Mouse (Mus musculus) adrenal gland, postnatal 36 days (tissue): ENCODE measurements around the gene Dse. TPM values are rescaled to one million over a fixed set of nuclear protein-coding genes. Genes with fewer than 3 reads are reported as not detected.

ENCODE experiments used
- DNase-seq, 2 experiments: peaks; one replicate each; pipeline ENCODE4 v3.0.0; 2021; ENCODE audit warnings: mixed read lengths in 1 of 2
- total RNA-seq, 2 experiments: library from RNA; stranded (reverse); gene quantifications; 2 replicates each; pipeline ENCODE4 v1.2.3; 2021

Dse gene
- total RNA-seq, 2 experiments from 2014 or later: 8.2 to 14.2 TPM

- no peak for DNase-seq
Observed at GRCm38 (mm10) chr10:34131356-34131755, 76.2 kb downstream of the Dse start.

DNA sequence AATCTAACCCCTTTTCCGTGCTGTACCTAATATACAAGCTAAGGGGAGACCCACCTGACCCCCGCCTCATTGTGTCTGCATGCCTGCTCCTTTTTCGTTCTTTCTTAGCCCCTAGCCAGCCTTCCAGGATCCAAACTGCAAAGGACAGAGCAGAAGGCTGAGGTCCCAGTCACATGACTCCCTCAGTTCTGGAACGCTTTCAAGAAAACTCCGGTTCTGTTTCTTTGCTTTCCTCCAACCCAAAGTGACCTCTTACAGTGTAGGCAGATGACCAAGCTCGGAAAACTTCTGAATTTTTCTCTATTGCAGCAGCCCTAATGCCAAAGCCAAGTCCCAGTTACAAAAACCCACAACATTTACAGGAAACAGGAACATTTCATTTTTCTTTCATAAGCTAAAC, 79.1 kb downstream of the Dse start:
- DNase-seq: peak; percentile 15 to 41

DNA sequence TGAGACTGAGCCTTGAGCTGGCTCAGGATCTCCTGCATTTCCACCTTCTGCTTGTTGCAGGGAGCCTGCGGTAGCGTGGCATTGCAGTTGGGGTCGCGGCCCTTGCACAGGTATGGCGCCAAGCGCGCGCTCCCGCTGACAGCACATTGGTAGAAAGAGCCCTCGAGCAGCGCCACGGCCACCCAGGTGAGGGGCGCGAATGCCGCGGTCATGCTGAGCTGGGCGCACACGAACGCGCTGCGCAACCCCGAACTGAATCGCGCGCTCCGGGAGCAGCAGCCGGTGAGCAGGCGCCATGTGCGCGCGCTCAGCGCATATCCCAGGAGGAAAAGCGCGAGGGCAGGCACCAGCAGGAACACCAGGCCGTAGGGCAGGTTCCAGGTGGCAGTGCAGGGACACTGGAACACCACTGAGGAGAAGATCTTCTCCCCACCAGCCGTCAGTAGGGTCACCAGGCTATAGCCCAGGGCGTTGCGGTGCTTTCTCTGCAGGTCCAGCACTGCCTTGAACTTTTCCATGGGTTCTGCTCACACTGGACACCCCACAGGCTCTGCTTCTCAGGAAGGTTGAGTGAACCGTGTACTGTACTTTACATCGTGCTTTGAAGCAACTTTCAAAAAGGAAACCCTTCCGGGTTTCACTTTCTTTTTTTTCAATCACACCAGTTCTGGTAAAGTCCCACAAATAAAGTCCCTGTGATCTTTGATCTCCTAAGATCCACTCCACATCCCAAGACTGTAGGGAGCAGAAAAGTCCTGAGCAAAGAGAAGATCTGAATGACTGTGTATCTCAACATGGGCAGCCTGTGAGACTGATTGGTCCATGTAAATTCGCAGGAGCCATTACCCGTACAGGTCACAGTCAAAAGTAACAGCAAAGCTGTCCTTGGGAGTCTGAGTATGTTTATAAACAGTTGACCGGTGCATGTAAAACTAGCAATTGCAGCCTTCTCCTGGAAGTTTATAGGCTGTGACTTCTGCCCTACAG, 79.8 kb downstream of the Dse start, which contains the start of gene Calhm6:
Gene Calhm6, minus strand, starts transcription at position 593 of the 987 bp plus-strand sequence.
- DNase-seq: peak; percentile 40 to 62

DNA sequence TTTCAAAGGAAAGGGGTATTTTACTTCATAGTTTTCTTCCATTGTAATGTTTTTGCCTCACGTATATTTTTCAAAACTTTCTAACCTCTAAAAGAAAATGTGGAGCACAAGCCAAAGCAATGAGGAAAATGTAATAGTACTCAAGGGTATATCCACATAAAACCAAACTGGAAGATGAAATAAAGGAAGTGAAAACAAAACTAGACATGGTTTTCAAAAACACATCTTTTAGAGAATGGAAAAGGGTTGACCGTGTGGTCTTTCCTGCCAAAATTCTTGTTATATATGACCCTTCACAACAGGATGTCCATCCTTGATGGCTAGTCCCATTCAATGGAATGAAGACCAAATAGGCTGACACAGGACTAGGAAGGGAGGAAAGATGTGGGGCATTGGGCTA, 89.1 kb downstream of the Dse start:
- DNase-seq: no peak

GRCm38 (mm10) chr10:34117770-34118169, 89.7 kb downstream of the Dse start:
- DNase-seq: no peak

DNA sequence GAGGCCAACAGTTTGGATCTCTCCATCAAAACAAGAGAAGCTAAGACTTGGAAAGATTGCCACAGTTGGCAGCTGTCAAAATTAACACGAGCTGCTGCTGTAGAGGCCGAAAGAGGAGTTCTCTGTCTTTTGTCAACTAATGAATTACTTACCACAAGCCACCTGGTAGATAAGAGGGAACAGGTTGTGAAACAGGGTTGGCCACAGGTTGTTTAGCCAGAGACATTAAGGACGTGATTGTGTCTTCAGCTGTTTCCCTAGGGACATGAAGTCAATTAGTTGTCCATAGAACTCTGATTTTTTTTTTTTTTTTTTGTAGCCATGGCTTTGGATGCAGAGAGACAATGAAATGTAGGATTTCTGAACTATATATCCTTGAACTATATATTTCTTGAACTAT, 90.4 kb downstream of the Dse start:
- DNase-seq: no peak

- DNase-seq: no peak
Observed at GRCm38 (mm10) chr10:34111964-34112738, 95.4 kb downstream of the Dse start.

DNA sequence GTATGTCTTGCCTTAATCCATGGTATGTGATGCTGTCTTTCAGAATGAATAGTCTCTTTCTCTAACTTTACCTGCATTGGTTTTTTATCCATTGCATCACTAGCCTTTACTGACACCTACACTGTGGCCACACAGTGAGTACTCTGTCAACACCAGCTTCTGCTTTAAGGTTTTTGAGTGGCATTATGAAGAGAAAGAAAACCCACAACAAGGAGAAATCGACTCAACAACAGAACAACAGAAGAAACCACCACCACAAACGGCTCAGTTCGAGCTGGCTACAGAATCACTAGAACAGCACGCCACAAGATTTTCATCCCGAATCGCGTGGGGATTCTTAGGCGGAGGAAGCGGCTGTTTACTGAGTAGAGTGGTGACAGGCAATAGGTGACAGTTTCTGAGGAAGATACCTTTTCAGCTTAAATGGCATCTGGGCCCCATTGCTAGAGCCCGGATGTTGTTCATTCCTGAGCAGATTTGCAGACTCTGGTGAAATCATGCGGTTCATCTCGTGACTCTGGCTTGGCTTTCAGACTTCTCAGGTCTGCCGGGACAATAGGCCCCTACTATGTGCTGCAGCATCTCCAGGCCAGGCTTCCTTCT, 96.6 kb downstream of the Dse start:
- no peak for DNase-seq

Other genes starting within 250 kb of the Dse start
- 100 to 1,000 TPM in 1 of 2 experiments, 10 to 100 TPM in 1; 99.1 to 102 TPM for gene Rwdd1, start 188.1 kb downstream of the Dse start, total RNA-seq
- gene Trappc3l, start 170.1 kb downstream of the Dse start, total RNA-seq: not detected
- not detected for gene Calhm4, start 163.4 kb downstream of the Dse start, total RNA-seq
- gene Calhm5, start 111.2 kb downstream of the Dse start, total RNA-seq: under 1 TPM; 0.23 to 0.26 TPM
- gene Calhm6, start 79.7 kb downstream of the Dse start, total RNA-seq: under 1 TPM; 0.66 to 0.76 TPM
- 10 to 100 TPM; 63.9 to 66.2 TPM for gene Tspyl1, start 74.5 kb upstream of the Dse start, total RNA-seq
- 10 to 100 TPM; 10.3 to 14.2 TPM for gene Tspyl4, start 89.7 kb upstream of the Dse start, total RNA-seq
- under 1 TPM; 0.10 TPM for gene Col10a1, start 182.3 kb upstream of the Dse start, total RNA-seq
- gene Nt5dc1, start 210.8 kb upstream of the Dse start, total RNA-seq: 10 to 100 TPM; 16.7 to 25.1 TPM